Mouse (Mus musculus): Measurements from ENCODE around the gene Cnpy1. TPM values are rescaled to one million over a fixed set of nuclear protein-coding genes. Genes with fewer than 3 reads are reported as not detected.

The Cnpy1 gene
- total and polyA plus RNA-seq, 2 experiments: under 0.01 TPM; not detected in 1

DNA sequence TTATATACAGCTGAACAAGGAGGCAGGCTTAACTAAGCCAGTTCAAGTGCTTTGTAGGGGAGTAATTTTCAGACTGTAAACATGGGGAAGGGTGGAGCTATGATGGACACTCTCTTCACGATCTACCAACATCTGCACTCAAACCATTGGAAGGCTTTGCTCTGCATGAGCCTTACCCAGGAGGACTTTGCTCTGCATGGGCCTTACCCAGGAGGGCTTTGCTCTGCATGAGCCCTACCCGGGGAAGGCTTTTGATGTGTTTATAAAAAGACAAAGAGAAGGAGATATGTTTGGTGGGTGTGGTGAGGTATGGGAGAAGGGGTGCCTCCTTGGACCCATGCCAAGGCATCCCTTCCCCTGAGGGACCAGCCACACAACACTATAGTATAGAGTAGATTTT, 31.7 kb upstream of the Cnpy1 start:
- no peaks in the 10 kb centered on the region for H3K36me3 ChIP-seq (ENCODE audit: control insufficient read depth, insufficient read depth, low read length)
- no peak for TF ChIP-seq CTCF (IDR thresholded peaks at IDR 0.05; ENCODE audit: low read depth, low read length)
- TF ChIP-seq POLR2A (IDR thresholded peaks at IDR 0.05; ENCODE audit: extremely low read depth, insufficient read depth, low read length): no peak
- no peak for DNase-seq (ENCODE audit: extremely low read depth, low read depth, low spot score)
- H3K4me3 ChIP-seq (ENCODE audit: insufficient read depth, low read depth, low read length): no peak overlapping the region
- H3K79me2 ChIP-seq (ENCODE audit: control insufficient read depth, insufficient read depth, low read length): no peaks in the 10 kb centered on the region
- H3K27ac ChIP-seq (replicated peaks; ENCODE audit: insufficient read depth, low read depth, low read length): no peak overlapping the region
- H3K4me1 ChIP-seq (ENCODE audit: control insufficient read depth, insufficient read depth, low read length): no peaks in the 10 kb centered on the region
- WGBS: 67% methylated on average over 2 of the region's 2 CpGs
- H3K9ac ChIP-seq (ENCODE audit: low read depth, low read length): no peak overlapping the region
- H3K27me3 ChIP-seq (ENCODE audit: control insufficient read depth, insufficient read depth, low read length): no peaks in the 10 kb centered on the region

- H3K4me3 ChIP-seq (ENCODE audit: insufficient read depth, low read depth, low read length): no peak overlapping the region
- no peaks in the 10 kb centered on the region for H3K36me3 ChIP-seq (ENCODE audit: control insufficient read depth, insufficient read depth, low read length)
- DNase-seq (ENCODE audit: extremely low read depth, low read depth, low spot score): peak; percentile 64
- no peaks in the 10 kb centered on the region for H3K4me1 ChIP-seq (ENCODE audit: control insufficient read depth, insufficient read depth, low read length)
- TF ChIP-seq CTCF (IDR thresholded peaks at IDR 0.05; ENCODE audit: low read depth, low read length) (no peak), POLR2A (IDR thresholded peaks at IDR 0.05; ENCODE audit: extremely low read depth, insufficient read depth, low read length) (no peak)
- no peaks in the 10 kb centered on the region for H3K27me3 ChIP-seq (ENCODE audit: control insufficient read depth, insufficient read depth, low read length)
- WGBS: 52% methylated on average over 2 of the region's 2 CpGs
- no peaks in the 10 kb centered on the region for H3K79me2 ChIP-seq (ENCODE audit: control insufficient read depth, insufficient read depth, low read length)
- no peak overlapping the region for H3K9ac ChIP-seq (ENCODE audit: low read depth, low read length)
- no peak overlapping the region for H3K27ac ChIP-seq (replicated peaks; ENCODE audit: insufficient read depth, low read depth, low read length)
Measured at GRCm38 (mm10) chr5:28272836-28273235, 27.2 kb upstream of the Cnpy1 start.

DNA sequence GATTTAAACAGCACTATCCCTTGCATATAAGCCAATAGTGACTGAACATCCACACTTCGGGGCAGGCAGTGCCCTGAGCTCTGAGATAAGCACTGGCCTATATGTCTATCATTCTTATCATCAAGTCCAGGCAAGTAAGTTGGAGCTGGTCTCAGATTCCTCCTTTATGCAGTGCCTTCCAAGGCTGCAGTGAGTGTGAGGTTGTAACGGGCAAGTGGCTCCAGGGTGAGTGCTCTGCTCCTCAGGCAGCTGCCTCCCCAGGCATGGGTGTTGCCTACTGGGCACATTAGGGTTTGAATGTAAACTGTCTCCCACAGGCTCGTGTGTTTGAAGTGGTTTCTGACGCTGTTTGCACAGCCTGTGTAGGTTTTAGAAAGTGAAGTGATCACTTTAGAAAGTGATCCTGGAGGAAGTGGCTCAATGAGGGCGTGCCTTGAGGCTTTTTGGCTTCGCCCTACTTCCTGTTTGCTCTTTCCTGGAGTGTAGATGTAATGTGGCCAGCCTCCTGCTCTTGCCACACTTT, 23.9 kb upstream of the Cnpy1 start:
- Histone ChIP-seq H3K9ac (ENCODE audit: low read depth, low read length) (no peak overlapping the region), H3K4me3 (ENCODE audit: insufficient read depth, low read depth, low read length) (no peak overlapping the region), H3K79me2 (ENCODE audit: control insufficient read depth, insufficient read depth, low read length) (no peaks in the 10 kb centered on the region), H3K27ac (replicated peaks; ENCODE audit: insufficient read depth, low read depth, low read length) (no peak overlapping the region), H3K27me3 (ENCODE audit: control insufficient read depth, insufficient read depth, low read length) (no peaks in the 10 kb centered on the region), H3K36me3 (ENCODE audit: control insufficient read depth, insufficient read depth, low read length) (no peaks in the 10 kb centered on the region), H3K4me1 (ENCODE audit: control insufficient read depth, insufficient read depth, low read length) (no peaks in the 10 kb centered on the region)
- WGBS: 41% methylated on average over 6 of the region's 6 CpGs
- no peak for TF ChIP-seq CTCF (IDR thresholded peaks at IDR 0.05; ENCODE audit: low read depth, low read length)
- TF ChIP-seq POLR2A (IDR thresholded peaks at IDR 0.05; ENCODE audit: extremely low read depth, insufficient read depth, low read length): no peak
- peak; percentile 7 for DNase-seq (ENCODE audit: extremely low read depth, low read depth, low spot score)

DNA sequence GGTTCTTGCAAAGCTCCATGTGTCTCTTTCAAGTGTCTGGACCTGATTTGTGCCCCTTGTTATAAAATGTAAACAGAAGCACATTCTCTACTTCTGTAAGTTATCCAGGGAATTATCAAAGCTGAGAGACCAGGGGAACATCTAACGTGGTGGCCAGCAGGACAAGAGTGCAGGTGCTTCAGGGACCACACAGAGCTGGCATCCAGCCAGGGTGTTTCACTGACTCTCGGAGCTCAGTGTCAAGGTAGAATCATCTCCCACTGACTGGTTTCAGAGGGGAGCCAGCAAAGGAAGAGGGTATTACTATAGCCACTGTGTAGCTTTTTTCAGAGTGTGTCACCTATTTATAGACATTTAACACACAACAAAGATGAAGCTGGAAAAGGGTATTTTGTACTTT, 22.0 kb upstream of the Cnpy1 start:
- no peaks in the 10 kb centered on the region for H3K79me2 ChIP-seq (ENCODE audit: control insufficient read depth, insufficient read depth, low read length)
- TF ChIP-seq POLR2A (IDR thresholded peaks at IDR 0.05; ENCODE audit: extremely low read depth, insufficient read depth, low read length) (no peak), CTCF (IDR thresholded peaks at IDR 0.05; ENCODE audit: low read depth, low read length) (no peak)
- no peak overlapping the region for H3K4me3 ChIP-seq (ENCODE audit: insufficient read depth, low read depth, low read length)
- no peak overlapping the region for H3K27ac ChIP-seq (replicated peaks; ENCODE audit: insufficient read depth, low read depth, low read length)
- WGBS: 35% methylated on average over 2 of the region's 2 CpGs
- H3K36me3 ChIP-seq (ENCODE audit: control insufficient read depth, insufficient read depth, low read length): no peaks in the 10 kb centered on the region
- H3K27me3 ChIP-seq (ENCODE audit: control insufficient read depth, insufficient read depth, low read length): no peaks in the 10 kb centered on the region
- H3K9ac ChIP-seq (ENCODE audit: low read depth, low read length): no peak overlapping the region
- H3K4me1 ChIP-seq (ENCODE audit: control insufficient read depth, insufficient read depth, low read length): no peaks in the 10 kb centered on the region
- no peak for DNase-seq (ENCODE audit: extremely low read depth, low read depth, low spot score)

DNA sequence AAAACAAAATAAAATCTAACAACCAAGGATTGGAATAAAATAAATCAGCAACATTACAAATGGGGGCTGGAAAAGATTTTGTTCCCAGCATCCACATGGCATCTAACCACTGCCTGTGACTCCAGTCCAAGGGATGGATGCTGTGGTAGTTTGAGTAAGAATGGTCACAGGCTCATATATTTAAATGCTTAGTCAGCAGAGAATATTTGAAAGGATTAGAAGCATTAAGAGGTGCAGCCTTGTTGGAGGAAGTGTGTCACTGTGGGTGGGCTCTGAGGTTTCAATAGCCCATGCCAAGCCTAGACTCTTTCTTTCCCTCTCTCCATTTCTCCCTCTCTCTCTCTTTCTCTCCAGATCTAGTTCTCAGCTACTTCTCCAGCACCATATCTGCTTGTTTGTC, 20.0 kb upstream of the Cnpy1 start:
- DNase-seq (ENCODE audit: extremely low read depth, low read depth, low spot score): no peak
- Histone ChIP-seq H3K4me1 (ENCODE audit: control insufficient read depth, insufficient read depth, low read length) (no peaks in the 10 kb centered on the region), H3K79me2 (ENCODE audit: control insufficient read depth, insufficient read depth, low read length) (no peaks in the 10 kb centered on the region), H3K4me3 (ENCODE audit: insufficient read depth, low read depth, low read length) (no peak overlapping the region), H3K36me3 (ENCODE audit: control insufficient read depth, insufficient read depth, low read length) (no peaks in the 10 kb centered on the region), H3K27ac (replicated peaks; ENCODE audit: insufficient read depth, low read depth, low read length) (no peak overlapping the region), H3K27me3 (ENCODE audit: control insufficient read depth, insufficient read depth, low read length) (no peaks in the 10 kb centered on the region), H3K9ac (ENCODE audit: low read depth, low read length) (no peak overlapping the region)
- no peak for TF ChIP-seq POLR2A (IDR thresholded peaks at IDR 0.05; ENCODE audit: extremely low read depth, insufficient read depth, low read length)
- TF ChIP-seq CTCF (IDR thresholded peaks at IDR 0.05; ENCODE audit: low read depth, low read length): no peak

DNA sequence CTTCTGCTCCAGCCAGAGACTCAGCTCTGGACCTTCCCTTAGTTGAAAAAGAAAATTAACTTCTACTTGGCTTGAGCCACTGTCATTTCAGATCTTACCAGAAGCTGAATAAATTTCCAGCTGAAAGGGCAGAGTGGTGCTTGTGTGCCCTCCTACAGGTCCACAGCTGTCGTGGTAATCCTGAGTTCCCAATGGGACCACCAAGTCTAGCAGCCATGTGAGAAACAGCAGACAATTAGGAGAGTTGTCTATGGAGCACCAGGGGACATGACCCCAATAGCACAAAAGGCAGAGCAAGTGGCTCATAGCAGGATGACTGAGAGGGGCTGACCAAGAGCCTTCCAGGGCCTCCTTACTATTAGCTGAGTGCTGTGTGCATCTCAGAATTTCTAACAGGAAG, 18.2 kb upstream of the Cnpy1 start:
- Histone ChIP-seq H3K27me3 (ENCODE audit: control insufficient read depth, insufficient read depth, low read length) (no peaks in the 10 kb centered on the region), H3K9ac (ENCODE audit: low read depth, low read length) (no peak overlapping the region), H3K79me2 (ENCODE audit: control insufficient read depth, insufficient read depth, low read length) (no peaks in the 10 kb centered on the region), H3K4me1 (ENCODE audit: control insufficient read depth, insufficient read depth, low read length) (no peaks in the 10 kb centered on the region), H3K4me3 (ENCODE audit: insufficient read depth, low read depth, low read length) (no peak overlapping the region), H3K36me3 (ENCODE audit: control insufficient read depth, insufficient read depth, low read length) (no peaks in the 10 kb centered on the region), H3K27ac (replicated peaks; ENCODE audit: insufficient read depth, low read depth, low read length) (no peak overlapping the region)
- TF ChIP-seq POLR2A (IDR thresholded peaks at IDR 0.05; ENCODE audit: extremely low read depth, insufficient read depth, low read length): no peak
- no peak for TF ChIP-seq CTCF (IDR thresholded peaks at IDR 0.05; ENCODE audit: low read depth, low read length)
- no peak for DNase-seq (ENCODE audit: extremely low read depth, low read depth, low spot score)
- 62% methylated on average over 1 of the region's 1 CpGs for WGBS
